Mouse (Mus musculus): ENCODE measurements around the gene Rcn1.

GRCm38 (mm10) chr2:105392514-105392913 is 6.6 kb downstream of the Rcn1 start:
- TF ChIP-seq POLR2A (IDR thresholded peaks at IDR 0.05; ENCODE audit: borderline replicate concordance, control insufficient read depth, low read depth, low read length) (no peak), CTCF (IDR thresholded peaks at IDR 0.05; ENCODE audit: control insufficient read depth, insufficient read depth, low read length) (no peak)
